Mouse (Mus musculus) myocyte (in vitro differentiated cells): Measurements from ENCODE around the gene Aamp. TPM values are rescaled to one million over a fixed set of nuclear protein-coding genes. Genes with fewer than 3 reads are reported as not detected.

Experiments
- H3K27me3 ChIP-seq: one replicate; pipeline ENCODE4 v1.6.1; 2011; ENCODE audit not compliant: control insufficient read depth, insufficient read depth, insufficient read length
- H3K36me3 ChIP-seq: one replicate; pipeline ENCODE4 v1.6.1; 2011; ENCODE audit not compliant: control insufficient read depth, insufficient read depth
- H3K4me2 ChIP-seq: one replicate; pipeline ENCODE4 v1.6.1; 2011; ENCODE audit warnings: low read depth, control low read depth
- H3K4me3 ChIP-seq: one replicate; pipeline ENCODE4 v1.5.1; 2011; ENCODE audit warnings: mild to moderate bottlenecking, control low read depth, moderate library complexity
- H3K79me2 ChIP-seq: one replicate; pipeline ENCODE4 v1.6.1; 2011; ENCODE audit not compliant: control insufficient read depth, insufficient read depth
- H3ac ChIP-seq: one replicate; pipeline ENCODE4 v1.6.1; 2011; ENCODE audit not compliant: control insufficient read depth, insufficient read length
- CEBPB ChIP-seq: IDR thresholded peaks from 2 replicates; pipeline ENCODE4 v1.6.1; 2011; ENCODE audit warnings: mild to moderate bottlenecking, moderate library complexity; ENCODE audit not compliant: poor library complexity, insufficient read depth, severe bottlenecking
- E2F4 ChIP-seq: IDR thresholded peaks from one replicate; pipeline ENCODE4 v1.6.1; 2011; ENCODE audit warnings: mild to moderate bottlenecking, control low read depth, moderate library complexity; ENCODE audit not compliant: insufficient read depth
- MAX ChIP-seq: IDR thresholded peaks from one replicate; pipeline ENCODE4 v1.6.1; 2011; ENCODE audit warnings: low read depth, mild to moderate bottlenecking, control low read depth
- MYOD1 ChIP-seq, 3 experiments: IDR thresholded peaks; one replicate each; pipeline ENCODE4 v1.6.1; 2011; ENCODE audit warnings: control low read depth in 2 of 3, low read depth in 2 of 3, mild to moderate bottlenecking in 2 of 3, moderate library complexity in 1 of 3; ENCODE audit not compliant: insufficient read length in 2 of 3, control insufficient read depth in 1 of 3
- MYOG ChIP-seq, 3 experiments: IDR thresholded peaks; one replicate each; pipeline ENCODE4 v1.6.1; 2011; ENCODE audit warnings: control low read depth in 2 of 3, low read depth in 2 of 3, mild to moderate bottlenecking in 2 of 3; ENCODE audit not compliant: insufficient read length in 2 of 3, control insufficient read depth in 1 of 3, insufficient read depth in 1 of 3
- POLR2A ChIP-seq: IDR thresholded peaks from one replicate; pipeline ENCODE4 v1.6.1; 2011; ENCODE audit warnings: low read depth, mild to moderate bottlenecking, control low read depth, moderate library complexity; ENCODE audit not compliant: insufficient read length
- POLR2AphosphoS2 ChIP-seq: IDR thresholded peaks from one replicate; pipeline ENCODE4 v1.6.1; 2011; ENCODE audit warnings: low read depth, control low read depth; ENCODE audit not compliant: insufficient read length
- REST ChIP-seq: IDR thresholded peaks from one replicate; pipeline ENCODE4 v1.6.1; 2011; ENCODE audit warnings: mild to moderate bottlenecking, control low read depth, moderate library complexity; ENCODE audit not compliant: insufficient read depth, insufficient read length
- SRF ChIP-seq: IDR thresholded peaks from one replicate; pipeline ENCODE4 v1.6.1; 2011; ENCODE audit warnings: low read depth; ENCODE audit not compliant: control insufficient read depth, insufficient read length
- TCF12 ChIP-seq: IDR thresholded peaks from one replicate; pipeline ENCODE4 v1.6.1; 2011; ENCODE audit warnings: mild to moderate bottlenecking, control low read depth; ENCODE audit not compliant: poor library complexity, insufficient read depth, severe bottlenecking
- TCF3 ChIP-seq: IDR thresholded peaks from one replicate; pipeline ENCODE4 v1.6.1; 2011; ENCODE audit warnings: low read depth, control low read depth; ENCODE audit not compliant: insufficient read length
- USF1 ChIP-seq: IDR thresholded peaks from one replicate; pipeline ENCODE4 v1.6.1; 2011; ENCODE audit warnings: low read depth, mild to moderate bottlenecking, control low read depth, moderate library complexity
- polyA plus RNA-seq: library from polyadenylated mRNA; unstranded; fragments of >200 nt; fragmentation: generic; extraction: Trizol; gene quantifications from one replicate; pipeline ENCODE4 v1.2.1, GENCODE M21; 2012; ENCODE audit warnings: missing spikeins

Aamp gene
- polyA plus RNA-seq, 1 experiment = 199 TPM

GRCm38 (mm10) chr1:74305522-74305921 lies 21.0 kb upstream of the Aamp start, which contains the start of gene Tmbim1:
TSS of gene Tmbim1 (minus strand) at chr1:74305622.
- TF ChIP-seq POLR2A = no peak
- TF ChIP-seq TCF12 = no peak
- TF ChIP-seq MYOG (IDR thresholded peaks at IDR 0.05; ENCODE audit: control insufficient read depth in 1 of 3, insufficient read depth in 1 of 3, insufficient read length in 2 of 3, low read depth in 2 of 3) = no peak
- TF ChIP-seq MAX = no peak
- no peak for TF ChIP-seq USF1
- no peak for TF ChIP-seq E2F4
- TF ChIP-seq CEBPB = no peak
- TF ChIP-seq SRF = no peak
- no peak for TF ChIP-seq TCF3
- peak within 1 kb of the TSS; percentile 84 for H3K4me3 ChIP-seq
- H3K79me2 ChIP-seq = peaks cover 33% of the 10 kb centered on the region

GRCm38 (mm10) chr1:74304946-74305345 lies 20.4 kb upstream of the Aamp start:
- peak overlapping the region; percentile 84 for H3K4me3 ChIP-seq
- H3ac ChIP-seq = no peak overlapping the region
- H3K27me3 ChIP-seq = no peaks in the 10 kb centered on the region
- H3K79me2 ChIP-seq = peaks cover 38% of the 10 kb centered on the region
- TF ChIP-seq E2F4 (no peak), MYOD1 (IDR thresholded peaks at IDR 0.05; ENCODE audit: control insufficient read depth in 1 of 3, insufficient read length in 2 of 3, low read depth in 2 of 3) (no peak), REST (no peak), POLR2AphosphoS2 (no peak), SRF (no peak)
- peak overlapping the region; percentile 97 for H3K4me2 ChIP-seq
- no peaks in the 10 kb centered on the region for H3K36me3 ChIP-seq

More at GRCm38 (mm10) chr1:74305522-74305921, 21.0 kb upstream of the Aamp start, which contains the start of gene Tmbim1:
- Histone ChIP-seq H3K27me3 (no peaks in the 10 kb centered on the region), H3K4me2 (peak within 1 kb of the TSS; percentile 97), H3ac (peak within 1 kb of the TSS; percentile 55), H3K36me3 (no peaks in the 10 kb centered on the region)

- H3K27me3 ChIP-seq = no peaks in the 10 kb centered on the region
- peak overlapping the region; percentile 84 for H3K4me3 ChIP-seq
- no peaks in the 10 kb centered on the region for H3K36me3 ChIP-seq
- H3K4me2 ChIP-seq = peak overlapping the region; percentile 97
- H3K79me2 ChIP-seq = peaks cover 44% of the 10 kb centered on the region
- peak overlapping the region; percentile 55 for H3ac ChIP-seq
- TF ChIP-seq MAX (no peak), MYOG (IDR thresholded peaks at IDR 0.05; ENCODE audit: control insufficient read depth in 1 of 3, insufficient read depth in 1 of 3, insufficient read length in 2 of 3, low read depth in 2 of 3) (no peak), POLR2AphosphoS2 (no peak), TCF12 (no peak), POLR2A (no peak), CEBPB (0 out of 2 replicates have a peak, but pooled peaks have one; percentile 38)
These were observed 19.8 kb upstream of the Aamp start for GRCm38 (mm10) chr1:74304339-74304790.

GRCm38 (mm10) chr1:74303509-74304338 lies 19.2 kb upstream of the Aamp start:
- peak overlapping the region; percentile 84 for H3K4me3 ChIP-seq
- peak; percentile 87 for TF ChIP-seq POLR2AphosphoS2
- TF ChIP-seq MYOG (IDR thresholded peaks at IDR 0.05; ENCODE audit: control insufficient read depth in 1 of 3, insufficient read depth in 1 of 3, insufficient read length in 2 of 3, low read depth in 2 of 3) = no peak
- no peak for TF ChIP-seq E2F4
- no peak for TF ChIP-seq REST
- no peak for TF ChIP-seq SRF
- TF ChIP-seq MYOD1 (IDR thresholded peaks at IDR 0.05; ENCODE audit: control insufficient read depth in 1 of 3, insufficient read length in 2 of 3, low read depth in 2 of 3) = peak in 1 of 3 experiments; percentile 12
- TF ChIP-seq USF1 = no peak
- TF ChIP-seq CEBPB = no peak
- no peak for TF ChIP-seq TCF3
- TF ChIP-seq POLR2A = peak; percentile 95
- no peaks in the 10 kb centered on the region for H3K27me3 ChIP-seq
- no peaks in the 10 kb centered on the region for H3K36me3 ChIP-seq
- peak overlapping the region; percentile 55 for H3ac ChIP-seq
- H3K4me2 ChIP-seq = peak overlapping the region; percentile 97
- H3K79me2 ChIP-seq = peaks cover 51% of the 10 kb centered on the region

GRCm38 (mm10) chr1:74302835-74303234 lies 18.3 kb upstream of the Aamp start:
- H3K4me3 ChIP-seq = peak overlapping the region; percentile 84
- TF ChIP-seq REST (no peak), MYOG (IDR thresholded peaks at IDR 0.05; ENCODE audit: control insufficient read depth in 1 of 3, insufficient read depth in 1 of 3, insufficient read length in 2 of 3, low read depth in 2 of 3) (no peak), POLR2A (peak; percentile 9)
- no peaks in the 10 kb centered on the region for H3K27me3 ChIP-seq
- peak overlapping the region; percentile 55 for H3ac ChIP-seq
- H3K4me2 ChIP-seq = peak overlapping the region; percentile 97
- peaks cover 59% of the 10 kb centered on the region for H3K79me2 ChIP-seq
- H3K36me3 ChIP-seq = no peaks in the 10 kb centered on the region
